Mouse (Mus musculus) bone marrow macrophage, adult 2 months (primary cell): ENCODE measurements around the gene Stac2. TPM values are rescaled to one million over a fixed set of nuclear protein-coding genes. Genes with fewer than 3 reads are reported as not detected.
A peak's percentile ranks its signal among the peaks of the same experiment; 100 is the strongest.

ENCODE experiments used
- H3K27ac ChIP-seq: 2 replicates; pipeline ENCODE4 v1.5.1; 2012; ENCODE audit warnings: low read depth, low read length; ENCODE audit not compliant: insufficient read depth
- H3K4me1 ChIP-seq: 2 replicates; pipeline ENCODE4 v1.6.1; 2012; ENCODE audit warnings: low read length; ENCODE audit not compliant: control insufficient read depth, insufficient read depth
- H3K4me3 ChIP-seq: 2 replicates; pipeline ENCODE4 v1.5.1; 2012; ENCODE audit warnings: mild to moderate bottlenecking, low read length, moderate library complexity; ENCODE audit not compliant: insufficient read depth
- CTCF ChIP-seq: IDR thresholded peaks from 2 replicates; pipeline ENCODE4 v1.5.1; 2012; ENCODE audit warnings: low read depth, mild to moderate bottlenecking, low read length, moderate library complexity
- POLR2A ChIP-seq: IDR thresholded peaks from 2 replicates; pipeline ENCODE4 v1.6.1; 2012; ENCODE audit warnings: mild to moderate bottlenecking, low read depth, low read length, borderline replicate concordance
- polyA plus RNA-seq: library from polyadenylated mRNA; stranded (reverse); fragments of >200 nt; gene quantifications from 2 replicates; pipeline ENCODE4 v1.2.4, GENCODE M21; 2012; ENCODE audit not compliant: missing spikeins, insufficient read depth, insufficient read length

Stac2 gene
- polyA plus RNA-seq, 1 experiment = 4.3 TPM

DNA sequence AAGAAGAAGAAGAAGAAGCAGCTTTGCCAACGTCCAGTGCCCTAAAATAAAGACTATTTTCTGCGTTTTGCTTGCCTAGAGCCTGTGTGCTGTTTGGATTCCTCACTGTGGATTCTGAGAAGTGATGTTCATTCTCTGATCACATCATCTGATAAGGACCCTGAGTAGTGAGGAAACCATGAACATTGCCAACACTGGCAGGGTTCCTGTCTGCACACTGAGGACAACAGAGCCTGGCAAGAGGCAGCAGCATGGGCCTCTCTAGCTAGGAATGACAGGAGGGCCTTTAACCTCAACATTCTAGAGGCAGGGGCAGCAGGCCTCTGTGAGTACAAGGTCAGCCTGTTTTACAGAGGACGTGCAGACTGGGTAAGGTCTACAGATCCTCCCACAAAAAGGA is 28.7 kb downstream of the Stac2 start:
- no peak overlapping the region for H3K4me3 ChIP-seq
- peak overlapping the region; percentile 46 for H3K27ac ChIP-seq
- peaks cover 35% of the 10 kb centered on the region for H3K4me1 ChIP-seq
- no peak for TF ChIP-seq POLR2A
- TF ChIP-seq CTCF = no peak

DNA sequence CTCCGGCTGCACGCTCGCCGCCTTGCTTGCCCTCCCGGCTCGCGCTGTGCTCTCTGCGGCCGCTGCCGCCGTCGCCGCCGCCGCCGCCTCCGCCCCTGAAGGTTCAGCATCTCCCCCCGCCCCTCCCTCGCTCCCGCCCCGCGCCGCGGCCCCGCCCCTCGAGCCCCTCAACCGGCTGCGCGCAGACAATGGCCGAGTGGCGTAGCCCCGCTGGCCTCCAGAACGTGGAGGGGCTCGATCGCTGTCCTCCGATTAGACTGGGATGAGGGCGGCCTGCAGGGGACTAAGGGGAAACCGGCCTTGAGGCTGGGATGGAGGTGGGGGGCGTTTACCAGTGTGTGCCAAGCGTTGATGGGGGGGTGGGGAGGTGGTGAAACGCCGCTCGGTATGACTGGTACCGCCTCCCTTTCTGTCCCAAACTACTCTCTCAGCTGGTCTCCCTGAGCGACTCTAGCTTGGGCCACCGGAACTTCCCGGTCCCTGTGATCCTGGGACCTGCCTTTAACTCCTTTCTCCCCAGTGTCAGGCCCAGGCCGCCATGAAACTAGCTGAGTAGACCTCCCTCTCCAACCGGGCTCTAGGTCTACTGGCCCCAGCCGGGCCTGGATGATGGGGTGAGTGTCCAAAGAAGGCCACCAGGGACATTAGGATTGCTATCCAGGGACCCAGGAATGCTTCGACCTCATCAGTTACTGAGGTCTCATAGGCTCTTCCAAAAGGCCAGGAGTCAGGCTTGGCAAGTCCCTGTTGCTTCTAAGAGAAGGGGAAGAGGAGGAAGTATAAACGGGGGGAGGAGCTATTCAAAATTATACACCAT is 30.5 kb downstream of the Stac2 start, which contains the start of gene Cacnb1:
TSS of gene Cacnb1 (minus strand) at position 480 of the 817 bp plus-strand sequence.
- TF ChIP-seq CTCF (no peak), POLR2A (no peak)
- Histone ChIP-seq H3K4me1 (peaks cover 34% of the 10 kb centered on the region), H3K4me3 (peak within 1 kb of the TSS; percentile 84), H3K27ac (peak within 1 kb of the TSS; percentile 83)

DNA sequence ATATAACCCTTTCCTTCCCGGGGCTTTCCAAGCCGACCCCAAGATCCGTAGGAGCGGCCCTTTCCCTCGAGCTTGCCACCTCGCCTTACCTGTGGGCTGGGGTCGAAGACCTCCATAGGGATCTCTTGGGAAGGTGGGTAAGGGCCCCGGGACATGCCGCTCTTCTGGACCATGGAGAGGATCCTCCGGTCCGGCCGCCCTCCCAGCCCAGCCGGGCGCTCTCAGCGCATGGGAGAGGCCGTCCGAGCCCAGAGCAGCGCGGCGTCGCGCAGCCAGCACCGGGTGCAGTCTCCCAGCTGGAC is 31.1 kb downstream of the Stac2 start:
- peak overlapping the region; percentile 84 for H3K4me3 ChIP-seq
- H3K4me1 ChIP-seq = peaks cover 34% of the 10 kb centered on the region
- peak overlapping the region; percentile 51; the same call in 1 of the 2 replicates for H3K27ac ChIP-seq
- TF ChIP-seq CTCF (no peak), POLR2A (no peak)

DNA sequence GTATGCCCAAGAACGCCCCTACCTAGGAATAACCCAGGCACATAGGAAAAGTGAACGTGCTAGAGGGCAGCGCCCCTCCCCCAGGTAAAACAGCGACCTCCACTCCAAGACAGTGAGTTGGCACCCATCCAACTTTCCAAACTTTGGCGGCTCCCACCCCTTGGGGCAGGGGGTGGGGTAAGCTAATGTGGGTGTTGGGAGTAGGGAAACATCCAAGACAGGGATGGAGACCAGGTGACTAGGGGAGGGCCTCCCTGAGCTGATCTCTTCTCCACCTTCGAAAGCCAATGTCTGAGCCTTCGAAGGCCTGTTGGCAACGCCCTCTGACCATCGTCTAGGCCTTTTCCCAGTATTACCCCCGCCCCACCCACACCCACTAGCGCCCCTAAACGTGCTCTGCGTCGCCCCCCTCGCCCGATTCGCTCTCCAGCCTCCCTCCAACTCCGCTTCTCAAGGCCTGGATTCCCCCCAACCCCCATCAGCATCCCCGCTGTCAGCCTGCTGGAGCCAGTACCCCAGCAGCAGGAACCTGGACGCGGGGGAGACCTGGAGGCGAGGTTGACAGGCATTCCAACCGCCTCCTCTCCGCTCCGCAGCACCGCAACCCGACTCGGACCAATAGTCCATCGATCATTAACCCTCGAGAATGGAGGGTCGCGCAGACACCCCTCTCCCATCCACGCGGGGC is 31.6 kb downstream of the Stac2 start:
- Histone ChIP-seq H3K4me1 (peaks cover 34% of the 10 kb centered on the region), H3K4me3 (peak overlapping the region; percentile 84), H3K27ac (no peak overlapping the region; the same call in 1 of the 2 replicates)
- TF ChIP-seq POLR2A = no peak

GRCm38 (mm10) chr11:98021118-98021517 is 32.1 kb downstream of the Stac2 start:
- Histone ChIP-seq H3K4me1 (peaks cover 34% of the 10 kb centered on the region), H3K27ac (no peak overlapping the region), H3K4me3 (no peak overlapping the region)
- no peak for TF ChIP-seq CTCF
- no peak for TF ChIP-seq POLR2A

- no peak overlapping the region for H3K27ac ChIP-seq
- H3K4me1 ChIP-seq = peaks cover 30% of the 10 kb centered on the region
- no peak for TF ChIP-seq POLR2A
- no peak for TF ChIP-seq CTCF
- H3K4me3 ChIP-seq = no peak overlapping the region
These were observed 32.6 kb downstream of the Stac2 start for GRCm38 (mm10) chr11:98020710-98021109.

GRCm38 (mm10) chr11:98019883-98020610 is 33.2 kb downstream of the Stac2 start:
- H3K27ac ChIP-seq = no peak overlapping the region
- no peak overlapping the region for H3K4me3 ChIP-seq
- TF ChIP-seq CTCF (no peak), POLR2A (no peak)
- H3K4me1 ChIP-seq = peaks cover 28% of the 10 kb centered on the region

DNA sequence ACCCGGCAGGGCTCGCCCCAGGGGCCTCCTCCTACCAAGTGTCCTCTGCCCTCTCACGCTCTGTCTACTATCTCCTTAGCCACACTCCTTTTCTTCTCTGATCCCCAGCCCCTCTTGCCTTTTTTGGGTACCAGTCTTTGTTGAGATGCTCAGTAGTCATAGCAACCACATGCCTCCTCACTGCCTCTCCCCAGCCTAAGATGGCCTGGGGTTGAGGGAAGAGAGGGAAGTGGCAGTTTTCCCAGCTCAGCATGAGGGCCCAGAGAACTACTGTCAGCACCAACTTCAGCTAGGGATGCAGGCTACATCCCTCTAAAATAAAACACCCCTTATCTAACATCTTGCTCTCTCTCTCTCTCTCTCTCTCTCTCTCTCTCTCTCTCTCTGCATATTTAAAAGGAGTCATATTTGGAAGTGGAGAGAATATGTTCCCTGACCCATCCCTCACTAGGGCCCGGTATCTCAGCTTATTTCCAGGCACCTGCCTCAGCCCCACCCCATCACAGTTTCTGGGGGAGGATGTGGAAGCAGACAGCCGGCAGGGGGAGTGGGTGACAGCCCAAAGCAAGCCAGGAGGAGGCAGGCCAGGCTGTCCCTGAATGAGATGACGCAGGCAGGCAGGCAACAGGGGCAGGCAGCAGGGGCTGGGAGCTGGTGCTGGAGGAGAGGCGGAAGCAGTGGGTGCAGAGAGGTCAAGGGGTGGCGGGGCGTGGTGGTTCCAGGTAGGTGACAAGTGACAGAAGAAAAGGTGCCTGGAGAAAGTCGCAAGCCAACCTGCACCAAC is 34.2 kb downstream of the Stac2 start:
- H3K4me3 ChIP-seq = no peak overlapping the region
- no peak overlapping the region for H3K27ac ChIP-seq
- TF ChIP-seq POLR2A (no peak), CTCF (no peak)
- peaks cover 22% of the 10 kb centered on the region for H3K4me1 ChIP-seq

DNA sequence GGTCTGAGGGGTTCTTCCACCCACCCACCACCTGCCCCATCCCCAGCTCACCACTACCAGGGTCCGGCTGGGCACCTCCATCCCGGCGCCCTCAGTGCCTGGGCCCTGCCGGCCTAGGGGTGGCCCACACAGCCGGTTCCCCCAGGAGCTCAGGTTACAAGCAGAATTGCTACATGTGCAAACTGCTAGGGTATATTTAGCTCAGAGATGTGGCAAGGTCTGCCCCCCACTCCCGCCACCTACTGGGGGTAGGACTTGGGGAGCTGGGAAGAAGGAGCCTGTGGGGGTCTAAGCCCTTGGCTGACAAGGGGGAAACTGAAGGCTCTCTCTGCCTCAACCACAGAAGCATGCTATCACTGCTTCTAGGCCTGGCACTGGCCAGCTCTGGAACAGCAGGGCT is 35.0 kb downstream of the Stac2 start:
- H3K4me1 ChIP-seq = peaks cover 16% of the 10 kb centered on the region
- TF ChIP-seq POLR2A (no peak), CTCF (no peak)
- H3K27ac ChIP-seq = no peak overlapping the region

More for the DNA sequence above, 35.0 kb downstream of the Stac2 start:
- no peak overlapping the region for H3K4me3 ChIP-seq
